In genomic region chr1:172094295-172094694, GRCm38 (mm10) we compare ENCODE assay signal across 25 mouse cellular contexts. TPM values are rescaled to one million over a fixed set of nuclear protein-coding genes. Genes with fewer than 3 reads are reported as not detected.
DNase-seq lines count a peak whose midpoint lies in the region; ATAC-seq and TF ChIP-seq lines count a peak whose summit lies in the region.
"Had no signal": no experiment of that assay in that cellular context is flagged by ENCODE, and none has a peak within 500 bp of the region (broad histone marks: within the 10 kb centered on the region; RNA-seq: fewer than 3 reads in every experiment).

No protein-coding gene starts in this region.

- H3K27me3 ChIP-seq in heart, embryonic 12.5 days (replicated peaks), result no peaks in the 10 kb centered on the region
- no peaks in the 10 kb centered on the region for H3K27me3 ChIP-seq in heart, embryonic 10.5 days (ENCODE audit: insufficient read depth, poor library complexity, severe bottlenecking)
- H3K27me3 ChIP-seq in heart, embryonic 16.5 days (ENCODE audit: control insufficient read depth, insufficient read depth, low read length), result no peaks in the 10 kb centered on the region
- no peaks in the 10 kb centered on the region for H3K27me3 ChIP-seq in kidney, embryonic 16.5 days (ENCODE audit: insufficient read depth, low read length)
- H3K27me3 ChIP-seq: forebrain, embryonic 13.5 days; hindbrain, embryonic 12.5 days had no signal

- no peak overlapping the region for H3K4me3 ChIP-seq in gastrocnemius, adult 2 months
- H3K4me3 ChIP-seq in heart, embryonic 12.5 days, result no peak overlapping the region
- no peak overlapping the region for H3K4me3 ChIP-seq in heart, embryonic 10.5 days
- H3K4me3 ChIP-seq in heart, embryonic 16.5 days (ENCODE audit: low read length), result no peak overlapping the region
- no peak overlapping the region for H3K4me3 ChIP-seq in kidney, embryonic 16.5 days (ENCODE audit: low read length)
- H3K4me3 ChIP-seq: embryonic facial prominence, embryonic 10.5 days; forebrain, embryonic 13.5 days; hindbrain, embryonic 12.5 days had no signal

- H3K36me3 ChIP-seq in heart, embryonic 12.5 days, result peaks cover 71% of the 10 kb centered on the region
- peaks cover 81% of the 10 kb centered on the region for H3K36me3 ChIP-seq in heart, embryonic 10.5 days
- peaks cover 56% of the 10 kb centered on the region for H3K36me3 ChIP-seq in heart, embryonic 16.5 days (ENCODE audit: control insufficient read depth, insufficient read depth)
- peaks cover 59% of the 10 kb centered on the region for H3K36me3 ChIP-seq in kidney, embryonic 16.5 days (ENCODE audit: insufficient read depth, low read length)

- TF ChIP-seq CTCF in gastrocnemius, adult 2 months (IDR thresholded peaks at IDR 0.05), result no peak

- no peaks in the 10 kb centered on the region for H3K9me3 ChIP-seq in heart, embryonic 12.5 days (replicated peaks)
- no peaks in the 10 kb centered on the region for H3K9me3 ChIP-seq in heart, embryonic 10.5 days
- H3K9me3 ChIP-seq in heart, embryonic 16.5 days (replicated peaks; ENCODE audit: control insufficient read depth, low read length), result no peaks in the 10 kb centered on the region
- H3K9me3 ChIP-seq in kidney, embryonic 16.5 days (ENCODE audit: low read length), result no peaks in the 10 kb centered on the region
- H3K9me3 ChIP-seq: embryonic facial prominence, embryonic 10.5 days; forebrain, embryonic 13.5 days; G1E; hindbrain, embryonic 12.5 days had no signal

- H3K4me1 ChIP-seq in heart, embryonic 12.5 days (replicated peaks), result peaks cover 16% of the 10 kb centered on the region
- H3K4me1 ChIP-seq in heart, embryonic 10.5 days, result peaks cover 19% of the 10 kb centered on the region
- peaks cover 15% of the 10 kb centered on the region for H3K4me1 ChIP-seq in heart, embryonic 16.5 days (ENCODE audit: control insufficient read depth, insufficient read depth, low read length)
- no peaks in the 10 kb centered on the region for H3K4me1 ChIP-seq in kidney, embryonic 16.5 days (ENCODE audit: insufficient read depth, low read length)
- H3K4me1 ChIP-seq: embryonic facial prominence, embryonic 10.5 days; forebrain, embryonic 13.5 days; hindbrain, embryonic 12.5 days had no signal

- H3K9ac ChIP-seq in heart, embryonic 12.5 days, result no peak overlapping the region
- no peak overlapping the region for H3K9ac ChIP-seq in heart, embryonic 16.5 days (ENCODE audit: low read length)
- H3K9ac ChIP-seq in kidney, embryonic 16.5 days (replicated peaks; ENCODE audit: low read length), result no peak overlapping the region
- H3K9ac ChIP-seq: forebrain, embryonic 13.5 days; forebrain, postnatal 0 days; hindbrain, embryonic 12.5 days had no signal

- H3K27ac ChIP-seq in gastrocnemius, adult 2 months, result peak overlapping the region; percentile 61
- peak overlapping the region; percentile 62 for H3K27ac ChIP-seq in heart, embryonic 12.5 days (ENCODE audit: poor library complexity, severe bottlenecking)
- no peak overlapping the region for H3K27ac ChIP-seq in heart, embryonic 10.5 days
- H3K27ac ChIP-seq in heart, embryonic 16.5 days (ENCODE audit: low read length), result peak overlapping the region; percentile 68
- peak overlapping the region; percentile 20; the same call in 1 of the 2 replicates for H3K27ac ChIP-seq in kidney, embryonic 16.5 days (ENCODE audit: low read length)
- H3K27ac ChIP-seq: embryonic facial prominence, embryonic 10.5 days; forebrain, embryonic 13.5 days; hindbrain, embryonic 12.5 days had no signal

- no peak for ATAC-seq in heart, embryonic 12.5 days (ENCODE audit: insufficient number of reproducible peaks, low FRiP score)
- peak; percentile 85 for ATAC-seq in heart, embryonic 16.5 days (replicated peaks; ENCODE audit: extremely low read depth, insufficient read depth, low FRiP score)
- ATAC-seq in kidney, embryonic 16.5 days (ENCODE audit: low FRiP score, low TSS enrichment), result no peak
- ATAC-seq: CD4-positive, CD25-positive, alpha-beta regulatory T cell, adult 4 months; forebrain, embryonic 13.5 days; forebrain, postnatal 0 days; hindbrain, embryonic 16.5 days; inflammation-experienced regulatory T-cells, adult 6 months; intestine, postnatal 0 days had no signal

- intact Hi-C loops in gastrocnemius, adult 2 months (cut with DNase I), result no loop called here
- intact Hi-C loops in heart, postnatal 14 days (cut with DNase I), result no loop called here

- DNase-seq in gastrocnemius, adult 2 months, result no peak
- DNase-seq in gastrocnemius, postnatal 25 days, result no peak
- no peak for DNase-seq in heart, embryonic 10.5 days (ENCODE audit: low spot score)
- no peak for DNase-seq in heart, postnatal 14 days
- DNase-seq in kidney, postnatal 4 days, result no peak
- DNase-seq: adrenal gland, adult 8-10 months; adrenal gland, postnatal 36 days; B cell, adult 2 months; cerebellum, adult 2 months; cerebellum, postnatal 10 days; forebrain, postnatal 0 days; gastrocnemius, postnatal 36 days had no signal

- no peak overlapping the region for H3K4me2 ChIP-seq in heart, embryonic 12.5 days
- H3K4me2 ChIP-seq in heart, embryonic 16.5 days (ENCODE audit: low read depth, low read length), result no peak overlapping the region
- no peak overlapping the region for H3K4me2 ChIP-seq in kidney, embryonic 16.5 days (replicated peaks; ENCODE audit: low read depth, low read length)
- H3K4me2 ChIP-seq: forebrain, embryonic 13.5 days; hindbrain, embryonic 12.5 days had no signal

RNA-seq across cellular contexts. Expression of gene Ncstn, which starts 11.7 kb away (rescaled TPM):
- total RNA-seq in gastrocnemius, adult 2 months (2021), result 10 to 100 TPM; 27.1 to 31.9 TPM
- 10 to 100 TPM; 25.7 to 27.1 TPM for total RNA-seq in gastrocnemius, postnatal 25 days (2021)
- 132 TPM in 2 replicates for polyA plus RNA-seq in heart, embryonic 12.5 days (2016; fragmentation: Nextera tagmentation; extraction: Ambion mirVana)
- 107 and 124 TPM in 2 replicates for polyA plus RNA-seq in heart, embryonic 10.5 days (2016; fragmentation: Nextera tagmentation; extraction: Ambion mirVana)
- 106 and 109 TPM in 2 replicates for polyA plus RNA-seq in heart, embryonic 16.5 days (2015; fragmentation: Nextera tagmentation; extraction: Ambion mirVana)
- total RNA-seq in heart, postnatal 14 days (2021), result 10 to 100 TPM; 54.9 to 59.5 TPM
- polyA plus RNA-seq in kidney, embryonic 16.5 days (2015; fragmentation: Nextera tagmentation; extraction: Ambion mirVana), result 160 and 164 TPM in 2 replicates

RNA-seq across cellular contexts. Expression of gene Copa, which starts 12.0 kb away (rescaled TPM):
- total RNA-seq in gastrocnemius, adult 2 months (2021), result 10 to 100 TPM; 88.3 to 90.9 TPM
- 10 to 100 TPM; 70.6 to 79.4 TPM for total RNA-seq in gastrocnemius, postnatal 25 days (2021)
- 214 and 219 TPM in 2 replicates for polyA plus RNA-seq in heart, embryonic 12.5 days (2016; fragmentation: Nextera tagmentation; extraction: Ambion mirVana)
- 188 and 218 TPM in 2 replicates for polyA plus RNA-seq in heart, embryonic 10.5 days (2016; fragmentation: Nextera tagmentation; extraction: Ambion mirVana)
- polyA plus RNA-seq in heart, embryonic 16.5 days (2015; fragmentation: Nextera tagmentation; extraction: Ambion mirVana), result 170 and 179 TPM in 2 replicates
- 100 to 1,000 TPM; 118 to 124 TPM for total RNA-seq in heart, postnatal 14 days (2021)
- 260 and 264 TPM in 2 replicates for polyA plus RNA-seq in kidney, embryonic 16.5 days (2015; fragmentation: Nextera tagmentation; extraction: Ambion mirVana)

RNA-seq across cellular contexts. Expression of gene Pex19, which starts 32.3 kb away (rescaled TPM):
- total RNA-seq in gastrocnemius, adult 2 months (2021), result 10 to 100 TPM; 62.9 to 80.8 TPM
- 10 to 100 TPM; 76.0 to 82.5 TPM for total RNA-seq in gastrocnemius, postnatal 25 days (2021)
- polyA plus RNA-seq in heart, embryonic 12.5 days (2016; fragmentation: Nextera tagmentation; extraction: Ambion mirVana), result 133 and 139 TPM in 2 replicates
- polyA plus RNA-seq in heart, embryonic 10.5 days (2016; fragmentation: Nextera tagmentation; extraction: Ambion mirVana), result 154 and 161 TPM in 2 replicates
- 130 and 135 TPM in 2 replicates for polyA plus RNA-seq in heart, embryonic 16.5 days (2015; fragmentation: Nextera tagmentation; extraction: Ambion mirVana)
- total RNA-seq in heart, postnatal 14 days (2021), result 100 to 1,000 TPM; 122 to 124 TPM
- 170 and 172 TPM in 2 replicates for polyA plus RNA-seq in kidney, embryonic 16.5 days (2015; fragmentation: Nextera tagmentation; extraction: Ambion mirVana)

RNA-seq across cellular contexts. Expression of gene Nhlh1, which starts 36.9 kb away (rescaled TPM):
- not detected for total RNA-seq in gastrocnemius, adult 2 months (2021)
- not detected for total RNA-seq in gastrocnemius, postnatal 25 days (2021)
- not detected in 2 replicates for polyA plus RNA-seq in heart, embryonic 12.5 days (2016; fragmentation: Nextera tagmentation; extraction: Ambion mirVana)
- polyA plus RNA-seq in heart, embryonic 10.5 days (2016; fragmentation: Nextera tagmentation; extraction: Ambion mirVana), result 0.09 TPM in 1 of 2 replicates, not detected in the other
- polyA plus RNA-seq in heart, embryonic 16.5 days (2015; fragmentation: Nextera tagmentation; extraction: Ambion mirVana), result not detected in 2 replicates
- total RNA-seq in heart, postnatal 14 days (2021), result not detected
- not detected in 2 replicates for polyA plus RNA-seq in kidney, embryonic 16.5 days (2015; fragmentation: Nextera tagmentation; extraction: Ambion mirVana)
- total RNA-seq: adrenal gland, adult 8-10 months; adrenal gland, postnatal 36 days; G1E; gastrocnemius, adult 18-20 months; gastrocnemius, postnatal 36 days; heart, adult 18-20 months had no signal
- polyA plus RNA-seq: CD4-positive, CD25-positive, alpha-beta regulatory T cell, adult 4 months; inflammation-experienced regulatory T-cells, adult 6 months; intestine, postnatal 0 days had no signal

RNA-seq across cellular contexts. Expression of gene Dcaf8, which starts 53.6 kb away (rescaled TPM):
- 100 to 1,000 TPM; 158 to 193 TPM for total RNA-seq in gastrocnemius, adult 2 months (2021)
- total RNA-seq in gastrocnemius, postnatal 25 days (2021), result 100 to 1,000 TPM; 131 to 159 TPM
- 123 and 125 TPM in 2 replicates for polyA plus RNA-seq in heart, embryonic 12.5 days (2016; fragmentation: Nextera tagmentation; extraction: Ambion mirVana)
- polyA plus RNA-seq in heart, embryonic 10.5 days (2016; fragmentation: Nextera tagmentation; extraction: Ambion mirVana), result 110 and 125 TPM in 2 replicates
- 117 and 129 TPM in 2 replicates for polyA plus RNA-seq in heart, embryonic 16.5 days (2015; fragmentation: Nextera tagmentation; extraction: Ambion mirVana)
- total RNA-seq in heart, postnatal 14 days (2021), result 100 to 1,000 TPM; 117 to 122 TPM
- polyA plus RNA-seq in kidney, embryonic 16.5 days (2015; fragmentation: Nextera tagmentation; extraction: Ambion mirVana), result 147 and 149 TPM in 2 replicates
